Mouse (Mus musculus) heart, embryonic 13.5 days (tissue): Measurements from ENCODE around the gene Oxgr1. TPM values are rescaled to one million over a fixed set of nuclear protein-coding genes. Genes with fewer than 3 reads are reported as not detected.

Experiments
- polyA plus RNA-seq: library from polyadenylated mRNA; unstranded; fragments of >200 nt; fragmentation: Nextera tagmentation; extraction: Ambion mirVana; gene quantifications from 2 replicates; pipeline ENCODE4 v1.2.1, GENCODE M21; 2015

Oxgr1 gene
- polyA plus RNA-seq, 1 experiment from 2014 or later: not detected

Other genes with a start within 250 kb of the Oxgr1 start
- gene Mbnl2, start 233.2 kb upstream of the Oxgr1 start, polyA plus RNA-seq: 88.9 and 92.5 TPM in 2 replicates